Mouse (Mus musculus): ENCODE measurements at regions not wholly inside any gene's neighbourhood (a gene's known extent, or its start where the extent isn't known, plus 50 kb on each side); places are given as distances from the start of the nearest gene placed in this dataset.
A peak's percentile ranks its signal among the peaks of the same experiment; 100 is the strongest.

DNA sequence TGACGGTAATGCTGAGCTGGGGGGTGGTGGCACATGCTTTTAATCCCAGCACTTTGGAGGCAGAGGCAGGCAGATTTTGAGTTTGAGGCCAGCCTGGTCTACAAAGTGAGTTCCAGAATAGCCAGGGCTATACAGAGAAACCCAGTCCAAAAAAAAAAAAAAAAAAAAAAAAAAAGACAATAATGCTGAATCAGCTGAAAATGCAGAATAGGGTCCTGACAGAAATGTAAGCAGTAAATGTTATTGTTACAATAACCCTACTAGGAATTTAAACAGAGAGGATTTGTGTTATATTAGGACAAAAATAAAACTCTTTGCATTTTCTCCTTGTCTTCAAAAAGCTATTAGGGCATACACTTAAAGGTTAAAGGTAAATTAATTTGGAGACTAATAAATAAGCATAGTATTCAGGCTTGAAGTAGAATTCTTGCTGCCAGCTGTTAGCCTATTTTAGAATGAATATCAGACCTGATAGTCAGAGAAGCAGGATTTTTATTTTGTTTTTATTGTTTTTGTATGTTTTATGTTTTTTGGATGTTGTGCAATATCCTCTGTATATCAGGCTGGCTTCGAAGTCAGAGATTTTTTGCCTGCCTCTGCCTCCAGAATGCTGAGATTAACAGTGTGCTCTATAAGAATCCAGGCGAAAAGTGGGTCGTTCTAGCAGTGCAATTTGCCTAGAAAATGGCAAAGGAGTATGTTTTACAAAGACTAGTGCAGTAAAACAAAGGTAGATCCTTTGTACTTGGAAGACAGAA is 1267.8 kb downstream of the Cdh18 start:
- Histone ChIP-seq H3K27ac (ENCODE audit: insufficient read depth, low read depth) (no peak overlapping the region), H3K9ac (ENCODE audit: insufficient read depth, low read depth) (no peak overlapping the region), H3K4me3 (replicated peaks in 1 of 3; ENCODE audit: low read depth in 2 of 3, low read length in 2 of 3, poor library complexity in 1 of 3) (no peak overlapping the region), H3K27me3 (replicated peaks) (no peaks in the 10 kb centered on the region), H3K79me2 (replicated peaks; ENCODE audit: control insufficient read depth, extremely low read depth, insufficient read depth, poor library complexity, severe bottlenecking) (no peaks in the 10 kb centered on the region), H3K4me1 (ENCODE audit: control insufficient read depth in 1 of 2, insufficient read depth in 2 of 2) (no peaks in the 10 kb centered on the region), H3K36me3 (replicated peaks in 1 of 2; ENCODE audit: control insufficient read depth in 1 of 2, insufficient read depth in 1 of 2, low read length in 1 of 2) (no peaks in the 10 kb centered on the region), H3K9me3 (replicated peaks; ENCODE audit: low read length) (peaks cover 20% of the 10 kb centered on the region), H3K4me2 (ENCODE audit: insufficient read depth, low read depth, poor library complexity, severe bottlenecking) (no peak overlapping the region)
- TF ChIP-seq TBP (conservative IDR thresholded peaks at IDR 0.05; ENCODE audit: low read depth, low read length) (no peak), MYC (IDR thresholded peaks at IDR 0.05; ENCODE audit: low read depth, low read length) (no peak), MAFK (IDR thresholded peaks at IDR 0.05; ENCODE audit: insufficient replicate concordance, low read length) (peak; percentile 87)
- in situ Hi-C loops (cut with MboI; ENCODE audit: low pct_ligation_motif_present, low pct_unique_long_range_greater_than_20kb, low sequenced_read_pairs) (no loop called here), dilution Hi-C loops (cut with MboI; ENCODE audit: extremely low pct_ligation_motif_present, extremely low pct_unique_long_range_greater_than_20kb, low sequenced_read_pairs) (no loop called here)
- no peak for DNase-seq (ENCODE audit: extremely low read depth)

DNA sequence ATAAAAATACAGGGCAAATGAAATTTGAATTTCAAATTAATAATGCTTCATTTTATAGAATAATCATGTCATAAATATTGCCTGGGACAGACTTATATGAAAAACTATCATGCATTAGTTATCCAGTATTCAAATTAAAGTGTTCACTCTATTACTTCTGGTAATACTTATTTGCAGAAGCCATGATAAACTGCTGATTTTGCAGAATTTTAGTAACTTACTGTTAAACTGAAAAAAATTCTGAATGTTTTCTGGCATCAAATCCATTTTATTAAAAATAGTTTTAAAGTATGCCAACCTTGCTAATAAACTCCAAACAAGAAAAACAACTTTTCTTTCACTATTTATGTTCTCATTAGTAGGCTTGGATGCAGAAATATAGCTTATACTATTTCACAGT is 1268.7 kb downstream of the Cdh18 start:
- H3K4me3 ChIP-seq (replicated peaks in 1 of 3; ENCODE audit: low read depth in 2 of 3, low read length in 2 of 3, poor library complexity in 1 of 3), result no peak overlapping the region
- DNase-seq (ENCODE audit: extremely low read depth), result no peak
- TF ChIP-seq GABPA (IDR thresholded peaks at IDR 0.05; ENCODE audit: insufficient replicate concordance, low read depth, low read length), result no peak
- TF ChIP-seq MYC (IDR thresholded peaks at IDR 0.05; ENCODE audit: low read depth, low read length), result no peak
- no peak for TF ChIP-seq ZKSCAN1 (IDR thresholded peaks at IDR 0.05; ENCODE audit: borderline replicate concordance, low read depth, low read length)
- TF ChIP-seq MAZ (IDR thresholded peaks at IDR 0.05; ENCODE audit: low read depth, low read length), result no peak
- TF ChIP-seq CTCF (conservative IDR thresholded peaks at IDR 0.05 in 1 of 2, IDR thresholded peaks at IDR 0.05 in 1 of 2; ENCODE audit: low read depth in 2 of 2, low read length in 2 of 2), result no peak
- TF ChIP-seq CHD2 (IDR thresholded peaks at IDR 0.05; ENCODE audit: low read length), result no peak
- no peak for TF ChIP-seq KAT2A (IDR thresholded peaks at IDR 0.05; ENCODE audit: insufficient replicate concordance, low read length)
- no peak for TF ChIP-seq EP300 (IDR thresholded peaks at IDR 0.05; ENCODE audit: low read length)
- no peak for TF ChIP-seq HCFC1 (IDR thresholded peaks at IDR 0.05; ENCODE audit: low read depth, low read length)
- in situ Hi-C loops (cut with MboI; ENCODE audit: low pct_ligation_motif_present, low pct_unique_long_range_greater_than_20kb, low sequenced_read_pairs) (no loop called here), dilution Hi-C loops (cut with MboI; ENCODE audit: extremely low pct_ligation_motif_present, extremely low pct_unique_long_range_greater_than_20kb, low sequenced_read_pairs) (no loop called here)
- H3K9me3 ChIP-seq (replicated peaks; ENCODE audit: low read length), result peaks cover 26% of the 10 kb centered on the region
- no peak overlapping the region for H3K27ac ChIP-seq (ENCODE audit: insufficient read depth, low read depth)
- no peaks in the 10 kb centered on the region for H3K27me3 ChIP-seq (replicated peaks)
- no peak overlapping the region for H3K4me2 ChIP-seq (ENCODE audit: insufficient read depth, low read depth, poor library complexity, severe bottlenecking)
- H3K79me2 ChIP-seq (replicated peaks; ENCODE audit: control insufficient read depth, extremely low read depth, insufficient read depth, poor library complexity, severe bottlenecking), result no peaks in the 10 kb centered on the region
- H3K4me1 ChIP-seq (ENCODE audit: control insufficient read depth in 1 of 2, insufficient read depth in 2 of 2), result no peaks in the 10 kb centered on the region
- no peak overlapping the region for H3K9ac ChIP-seq (ENCODE audit: insufficient read depth, low read depth)
- no peaks in the 10 kb centered on the region for H3K36me3 ChIP-seq (replicated peaks in 1 of 2; ENCODE audit: control insufficient read depth in 1 of 2, insufficient read depth in 1 of 2, low read length in 1 of 2)

All from CH12.LX (cell line).